Mouse (Mus musculus) kidney, embryonic 14.5 days (tissue): ENCODE results near the gene Ovca2. TPM values are rescaled to one million over a fixed set of nuclear protein-coding genes. Genes with fewer than 3 reads are reported as not detected.

Experiments
- ATAC-seq: fragments of 200-750 bp; cut with Nextera tagmentation; 2 replicates; pipeline ENCODE4 v1.8.0; 2017; ENCODE audit warnings: moderate number of reproducible peaks, mild to moderate bottlenecking, moderate TSS enrichment, moderate library complexity; ENCODE audit not compliant: low FRiP score, low TSS enrichment
- H3K27ac ChIP-seq: fragments of 300-500 bp; sonication (generic); 2 replicates; pipeline ENCODE4 v1.5.1; 2014; ENCODE audit warnings: low read depth, mild to moderate bottlenecking, low read length, moderate library complexity, mixed read lengths
- H3K27me3 ChIP-seq: fragments of 300-500 bp; sonication (generic); 2 replicates; pipeline ENCODE4 v1.6.1; 2014; ENCODE audit warnings: mild to moderate bottlenecking, low read length; ENCODE audit not compliant: control insufficient read depth, insufficient read depth
- H3K36me3 ChIP-seq: fragments of 300-500 bp; sonication (generic); 2 replicates; pipeline ENCODE4 v1.6.1; 2014; ENCODE audit warnings: low read length, mixed read lengths; ENCODE audit not compliant: control insufficient read depth, insufficient read depth
- H3K4me1 ChIP-seq: fragments of 300-500 bp; sonication (generic); 2 replicates; pipeline ENCODE4 v1.6.1; 2014; ENCODE audit warnings: low read length, mixed read lengths; ENCODE audit not compliant: control insufficient read depth, insufficient read depth
- H3K4me2 ChIP-seq: fragments of 300-500 bp; sonication (generic); replicated peaks from 2 replicates; pipeline ENCODE4 v1.6.1; 2014; ENCODE audit warnings: low read depth, mild to moderate bottlenecking, low read length
- H3K4me3 ChIP-seq: fragments of 300-500 bp; sonication (generic); 2 replicates; pipeline ENCODE4 v1.5.1; 2014; ENCODE audit warnings: mild to moderate bottlenecking, low read length
- H3K9ac ChIP-seq: fragments of 300-500 bp; sonication (generic); 2 replicates; pipeline ENCODE4 v1.6.1; 2014; ENCODE audit warnings: low read depth, mild to moderate bottlenecking, low read length, moderate library complexity
- H3K9me3 ChIP-seq: fragments of 300-500 bp; sonication (generic); 2 replicates; pipeline ENCODE4 v1.6.1; 2016; ENCODE audit warnings: low read length; ENCODE audit not compliant: control insufficient read depth
- WGBS: fragments of 180-500 bp; shearing (Covaris S2); extraction: QIAGEN DNeasy Blood & Tissue Kit; methylation state at CpG from one replicate; pipeline ENCODE4 v1.1.7; 2014; 5-methylcytosine and 5-hydroxymethylcytosine counted together
- polyA plus RNA-seq: library from polyadenylated mRNA; unstranded; fragments of >200 nt; fragmentation: Nextera tagmentation; extraction: Ambion mirVana; gene quantifications from 2 replicates; pipeline ENCODE4 v1.2.1, GENCODE M21; 2014

The Ovca2 gene
- polyA plus RNA-seq = 33.3 and 33.4 TPM in 2 replicates

- peak within 1 kb of the TSS; percentile 68 for H3K4me2 ChIP-seq
- no peaks in the 10 kb centered on the region for H3K27me3 ChIP-seq
- peak within 1 kb of the TSS; percentile 77 for H3K9ac ChIP-seq
- H3K4me1 ChIP-seq = peaks cover 6% of the 10 kb centered on the region
- peak; percentile 95 for ATAC-seq
- H3K27ac ChIP-seq = peak within 1 kb of the TSS; percentile 68
- H3K36me3 ChIP-seq = peaks cover 37% of the 10 kb centered on the region
- WGBS = 0% methylated on average over 33 of the region's 33 CpGs
- peak within 1 kb of the TSS; percentile 78 for H3K4me3 ChIP-seq
- no peaks in the 10 kb centered on the region for H3K9me3 ChIP-seq
These were observed at the start of gene Ovca2 for GRCm38 (mm10) chr11:75178672-75179208. TSS of gene Ovca2 (minus strand) at chr11:75178835.

- Histone ChIP-seq H3K9ac (no peak overlapping the region), H3K4me1 (no peaks in the 10 kb centered on the region), H3K27me3 (no peaks in the 10 kb centered on the region), H3K4me3 (no peak overlapping the region), H3K9me3 (no peaks in the 10 kb centered on the region), H3K27ac (no peak overlapping the region), H3K36me3 (no peaks in the 10 kb centered on the region), H3K4me2 (no peak overlapping the region)
- no peak for ATAC-seq
- 22% methylated on average over 3 of the region's 3 CpGs for WGBS
These were observed 49.0 kb upstream of the Ovca2 start for GRCm38 (mm10) chr11:75227632-75228031.

DNA sequence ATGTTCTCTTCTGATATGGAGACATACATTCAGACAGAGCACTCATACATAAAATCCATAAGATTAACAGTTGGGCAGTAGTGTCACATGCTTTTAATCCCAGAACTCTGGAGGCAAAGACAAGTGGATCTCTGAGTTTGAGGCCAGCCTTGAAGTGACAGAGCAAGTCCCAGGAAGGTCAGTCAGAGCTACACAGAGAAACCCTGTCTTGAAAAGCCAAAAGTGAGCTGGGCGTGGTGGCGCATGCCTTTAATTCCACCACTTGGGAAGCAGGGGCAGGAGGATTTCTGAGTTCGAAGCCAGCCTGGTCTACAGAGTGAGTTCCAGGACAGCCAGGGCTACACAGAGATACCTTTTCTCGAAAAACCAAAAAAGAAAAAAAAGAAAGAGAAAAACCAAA is 46.2 kb upstream of the Ovca2 start:
- ATAC-seq = no peak
- no peaks in the 10 kb centered on the region for H3K9me3 ChIP-seq
- H3K36me3 ChIP-seq = no peaks in the 10 kb centered on the region
- H3K4me1 ChIP-seq = peaks cover 5% of the 10 kb centered on the region; the same call in 1 of the 2 replicates
- no peak overlapping the region for H3K4me2 ChIP-seq
- H3K27me3 ChIP-seq = no peaks in the 10 kb centered on the region
- no peak overlapping the region for H3K4me3 ChIP-seq
- no peak overlapping the region for H3K9ac ChIP-seq
- 88% methylated on average over 4 of the region's 4 CpGs for WGBS
- H3K27ac ChIP-seq = no peak overlapping the region

GRCm38 (mm10) chr11:75224062-75224461 is 45.4 kb upstream of the Ovca2 start:
- Histone ChIP-seq H3K9me3 (no peaks in the 10 kb centered on the region), H3K27me3 (no peaks in the 10 kb centered on the region), H3K4me3 (no peak overlapping the region), H3K9ac (no peak overlapping the region), H3K27ac (no peak overlapping the region), H3K36me3 (no peaks in the 10 kb centered on the region), H3K4me2 (no peak overlapping the region), H3K4me1 (peaks cover 8% of the 10 kb centered on the region; the same call in 1 of the 2 replicates)
- no peak for ATAC-seq
- 88% methylated on average over 12 of the region's 12 CpGs for WGBS

GRCm38 (mm10) chr11:75220517-75221145 is 42.0 kb upstream of the Ovca2 start:
- Histone ChIP-seq H3K4me1 (peaks cover 8% of the 10 kb centered on the region; the same call in 1 of the 2 replicates), H3K27me3 (no peaks in the 10 kb centered on the region), H3K4me2 (no peak overlapping the region), H3K4me3 (no peak overlapping the region), H3K9me3 (no peaks in the 10 kb centered on the region), H3K36me3 (no peaks in the 10 kb centered on the region), H3K27ac (no peak overlapping the region), H3K9ac (no peak overlapping the region)
- 42% methylated on average over 5 of the region's 6 CpGs for WGBS
- ATAC-seq = no peak

- Histone ChIP-seq H3K9ac (no peak overlapping the region), H3K4me2 (no peak overlapping the region), H3K36me3 (no peaks in the 10 kb centered on the region), H3K9me3 (no peaks in the 10 kb centered on the region), H3K4me3 (no peak overlapping the region), H3K27ac (no peak overlapping the region), H3K4me1 (peaks cover 8% of the 10 kb centered on the region; the same call in 1 of the 2 replicates), H3K27me3 (no peaks in the 10 kb centered on the region)
- no peak for ATAC-seq
- 51% methylated on average over 9 of the region's 9 CpGs for WGBS
These were observed 41.5 kb upstream of the Ovca2 start for GRCm38 (mm10) chr11:75220115-75220514.

GRCm38 (mm10) chr11:75214081-75214950 is 35.7 kb upstream of the Ovca2 start:
- Histone ChIP-seq H3K36me3 (no peaks in the 10 kb centered on the region), H3K27me3 (no peaks in the 10 kb centered on the region), H3K27ac (peak overlapping the region; percentile 65; the same call in 1 of the 2 replicates), H3K4me1 (peaks cover 20% of the 10 kb centered on the region), H3K9me3 (no peaks in the 10 kb centered on the region), H3K4me2 (peak overlapping the region; percentile 68), H3K4me3 (peak overlapping the region; percentile 32), H3K9ac (peak overlapping the region; percentile 58)
- 21% methylated on average over 13 of the region's 13 CpGs for WGBS
- ATAC-seq = peak; percentile 29; the same call in 1 of the 2 replicates

DNA sequence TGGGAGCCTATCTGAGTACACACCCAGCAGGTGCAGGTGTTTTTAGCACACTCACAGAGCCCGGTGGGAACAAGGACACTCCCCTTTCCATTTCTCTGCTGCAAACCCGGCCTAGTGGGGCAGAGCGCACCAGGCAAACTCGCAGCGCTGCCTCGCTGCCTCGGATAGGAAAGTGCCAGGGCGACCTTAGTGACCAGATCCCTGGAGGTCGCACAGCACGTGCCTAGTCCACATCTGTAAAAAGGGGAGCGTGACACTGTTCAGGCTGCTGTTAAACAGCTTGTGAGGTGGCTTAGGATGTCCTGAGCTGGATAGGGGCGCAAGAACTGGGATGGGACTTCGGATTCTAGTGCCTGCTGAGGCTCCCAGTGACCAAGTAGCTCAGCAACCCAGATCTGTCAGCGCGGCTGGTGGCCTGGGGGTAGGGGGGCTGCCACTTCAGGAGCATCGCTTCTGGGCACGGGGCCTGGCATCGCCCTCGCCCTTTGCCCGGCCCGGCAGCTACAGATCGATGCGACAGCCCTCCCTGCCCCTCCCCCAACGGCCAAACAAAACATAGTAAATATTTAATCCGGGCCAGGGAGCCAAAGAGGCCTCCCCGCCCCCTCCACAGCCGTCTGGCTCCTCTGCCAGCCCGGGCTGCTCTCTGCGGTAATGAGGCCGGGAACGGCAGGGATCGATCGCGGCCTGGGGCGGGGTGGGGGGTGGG is 34.9 kb upstream of the Ovca2 start:
- H3K27me3 ChIP-seq = no peaks in the 10 kb centered on the region
- peak overlapping the region; percentile 68 for H3K4me2 ChIP-seq
- H3K9me3 ChIP-seq = no peaks in the 10 kb centered on the region
- peak overlapping the region; percentile 65; the same call in 1 of the 2 replicates for H3K27ac ChIP-seq
- WGBS = 4% methylated on average over 33 of the region's 35 CpGs
- H3K4me3 ChIP-seq = peak overlapping the region; percentile 32
- H3K4me1 ChIP-seq = peaks cover 20% of the 10 kb centered on the region
- no peaks in the 10 kb centered on the region for H3K36me3 ChIP-seq
- peak overlapping the region; percentile 58 for H3K9ac ChIP-seq
- ATAC-seq = peak; percentile 48; the same call in 1 of the 2 replicates
